Mouse (Mus musculus) hindbrain, embryonic 16.5 days (tissue): Measurements from ENCODE around the gene Samd4b. TPM values are rescaled to one million over a fixed set of nuclear protein-coding genes. Genes with fewer than 3 reads are reported as not detected.

Experiments
- ATAC-seq: fragments of 200-750 bp; cut with Nextera tagmentation; 2 replicates; pipeline ENCODE4 v1.8.0; 2017; ENCODE audit warnings: moderate TSS enrichment, moderate library complexity
- H3K27ac ChIP-seq: fragments of 300-500 bp; sonication (generic); 2 replicates; pipeline ENCODE4 v1.5.1; 2014; ENCODE audit warnings: low read depth, mild to moderate bottlenecking, control low read depth, low read length, moderate library complexity
- H3K27me3 ChIP-seq: fragments of 300-500 bp; sonication (generic); replicated peaks from 2 replicates; pipeline ENCODE4 v1.6.1; 2014; ENCODE audit warnings: low read length; ENCODE audit not compliant: control insufficient read depth, insufficient read depth
- H3K36me3 ChIP-seq: fragments of 300-500 bp; sonication (generic); 2 replicates; pipeline ENCODE4 v1.6.1; 2014; ENCODE audit warnings: mild to moderate bottlenecking, low read length, moderate library complexity, mixed read lengths; ENCODE audit not compliant: control insufficient read depth, insufficient read depth
- H3K4me1 ChIP-seq: fragments of 300-500 bp; sonication (generic); 2 replicates; pipeline ENCODE4 v1.6.1; 2014; ENCODE audit warnings: low read depth, low read length; ENCODE audit not compliant: control insufficient read depth, insufficient read depth
- H3K4me2 ChIP-seq: fragments of 300-500 bp; sonication (generic); 2 replicates; pipeline ENCODE4 v1.6.1; 2014; ENCODE audit warnings: mild to moderate bottlenecking, low read length, control low read depth, moderate library complexity
- H3K4me3 ChIP-seq: fragments of 300-500 bp; sonication (generic); 2 replicates; pipeline ENCODE4 v1.5.1; 2014; ENCODE audit warnings: mild to moderate bottlenecking, low read length, control low read depth, moderate library complexity
- H3K9ac ChIP-seq: fragments of 300-500 bp; sonication (generic); 2 replicates; pipeline ENCODE4 v1.6.1; 2014; ENCODE audit warnings: low read depth, mild to moderate bottlenecking, control low read depth, low read length, moderate library complexity
- H3K9me3 ChIP-seq: fragments of 300-500 bp; sonication (generic); 2 replicates; pipeline ENCODE4 v1.6.1; 2014; ENCODE audit warnings: mild to moderate bottlenecking, low read length, moderate library complexity; ENCODE audit not compliant: control insufficient read depth
- WGBS: fragments of 180-500 bp; shearing (Covaris S2); extraction: QIAGEN DNeasy Blood & Tissue Kit; methylation state at CpG from one replicate; pipeline ENCODE4 v1.1.7; 2014; 5-methylcytosine and 5-hydroxymethylcytosine counted together
- polyA plus RNA-seq: library from polyadenylated mRNA; unstranded; fragments of >200 nt; fragmentation: Nextera tagmentation; extraction: Ambion mirVana; gene quantifications from 2 replicates; pipeline ENCODE4 v1.2.1, GENCODE M21; 2015

Gene Samd4b
- polyA plus RNA-seq, 1 experiment from 2014 or later = 11.1 TPM

GRCm38 (mm10) chr7:28582841-28583240 lies 15.1 kb downstream of the Samd4b start:
- Histone ChIP-seq H3K27me3 (no peaks in the 10 kb centered on the region), H3K9ac (no peak overlapping the region), H3K9me3 (no peaks in the 10 kb centered on the region), H3K4me1 (peaks cover 30% of the 10 kb centered on the region), H3K4me2 (no peak overlapping the region), H3K4me3 (no peak overlapping the region), H3K27ac (no peak overlapping the region), H3K36me3 (no peaks in the 10 kb centered on the region)
- 78% methylated on average over 11 of the region's 11 CpGs for WGBS
- ATAC-seq = no peak

GRCm38 (mm10) chr7:28581721-28582120 lies 16.2 kb downstream of the Samd4b start:
- no peak overlapping the region for H3K9ac ChIP-seq
- H3K4me2 ChIP-seq = no peak overlapping the region
- no peak for ATAC-seq
- 91% methylated on average over 4 of the region's 4 CpGs for WGBS
- no peak overlapping the region for H3K27ac ChIP-seq
- no peaks in the 10 kb centered on the region for H3K9me3 ChIP-seq
- peaks cover 26% of the 10 kb centered on the region for H3K4me1 ChIP-seq
- no peaks in the 10 kb centered on the region for H3K27me3 ChIP-seq
- no peak overlapping the region for H3K4me3 ChIP-seq
- no peaks in the 10 kb centered on the region for H3K36me3 ChIP-seq

- Histone ChIP-seq H3K9me3 (no peaks in the 10 kb centered on the region), H3K9ac (no peak overlapping the region), H3K27me3 (no peaks in the 10 kb centered on the region), H3K27ac (no peak overlapping the region), H3K4me3 (no peak overlapping the region), H3K4me1 (peaks cover 20% of the 10 kb centered on the region), H3K36me3 (no peaks in the 10 kb centered on the region), H3K4me2 (no peak overlapping the region)
- ATAC-seq = no peak
- WGBS = 69% methylated on average over 5 of the region's 5 CpGs
Observed at GRCm38 (mm10) chr7:28579826-28580225, 18.1 kb downstream of the Samd4b start.

- WGBS = 82% methylated on average over 5 of the region's 5 CpGs
- no peak overlapping the region for H3K9ac ChIP-seq
- H3K36me3 ChIP-seq = no peaks in the 10 kb centered on the region
- no peak overlapping the region for H3K4me2 ChIP-seq
- H3K27ac ChIP-seq = no peak overlapping the region
- no peak for ATAC-seq
- no peaks in the 10 kb centered on the region for H3K9me3 ChIP-seq
- no peak overlapping the region for H3K4me3 ChIP-seq
- H3K4me1 ChIP-seq = peaks cover 12% of the 10 kb centered on the region
- no peaks in the 10 kb centered on the region for H3K27me3 ChIP-seq
Observed at GRCm38 (mm10) chr7:28578543-28579053, 19.3 kb downstream of the Samd4b start.

GRCm38 (mm10) chr7:28577826-28578542 lies 20.0 kb downstream of the Samd4b start:
- no peaks in the 10 kb centered on the region for H3K36me3 ChIP-seq
- peaks cover 10% of the 10 kb centered on the region for H3K4me1 ChIP-seq
- H3K27me3 ChIP-seq = no peaks in the 10 kb centered on the region
- H3K27ac ChIP-seq = no peak overlapping the region
- no peaks in the 10 kb centered on the region for H3K9me3 ChIP-seq
- H3K4me2 ChIP-seq = no peak overlapping the region
- ATAC-seq = no peak
- no peak overlapping the region for H3K4me3 ChIP-seq
- 84% methylated on average over 9 of the region's 9 CpGs for WGBS
- H3K9ac ChIP-seq = no peak overlapping the region

GRCm38 (mm10) chr7:28576271-28576914 lies 21.6 kb downstream of the Samd4b start:
- no peaks in the 10 kb centered on the region for H3K27me3 ChIP-seq
- no peak overlapping the region for H3K4me3 ChIP-seq
- peak; percentile 79 for ATAC-seq
- WGBS = 76% methylated on average over 5 of the region's 5 CpGs
- H3K4me2 ChIP-seq = no peak overlapping the region
- H3K27ac ChIP-seq = no peak overlapping the region
- no peaks in the 10 kb centered on the region for H3K9me3 ChIP-seq
- no peak overlapping the region for H3K9ac ChIP-seq
- peaks cover 8% of the 10 kb centered on the region for H3K4me1 ChIP-seq
- H3K36me3 ChIP-seq = no peaks in the 10 kb centered on the region

GRCm38 (mm10) chr7:28575597-28575996 lies 22.3 kb downstream of the Samd4b start:
- Histone ChIP-seq H3K36me3 (no peaks in the 10 kb centered on the region), H3K27ac (no peak overlapping the region), H3K4me2 (no peak overlapping the region), H3K4me3 (no peak overlapping the region), H3K4me1 (peaks cover 16% of the 10 kb centered on the region), H3K9me3 (no peaks in the 10 kb centered on the region), H3K27me3 (no peaks in the 10 kb centered on the region), H3K9ac (no peak overlapping the region)
- no peak for ATAC-seq
- 93% methylated on average over 11 of the region's 11 CpGs for WGBS

GRCm38 (mm10) chr7:28573236-28573635 lies 24.7 kb downstream of the Samd4b start:
- Histone ChIP-seq H3K27ac (no peak overlapping the region), H3K36me3 (no peaks in the 10 kb centered on the region), H3K4me2 (no peak overlapping the region), H3K4me1 (peaks cover 23% of the 10 kb centered on the region), H3K27me3 (no peaks in the 10 kb centered on the region), H3K4me3 (no peak overlapping the region), H3K9me3 (no peaks in the 10 kb centered on the region), H3K9ac (no peak overlapping the region)
- no peak for ATAC-seq
- WGBS = 94% methylated on average over 3 of the region's 3 CpGs

- Histone ChIP-seq H3K27me3 (no peaks in the 10 kb centered on the region), H3K4me2 (no peak overlapping the region), H3K9me3 (no peaks in the 10 kb centered on the region), H3K36me3 (no peaks in the 10 kb centered on the region; the same call in 1 of the 2 replicates), H3K4me1 (peaks cover 21% of the 10 kb centered on the region), H3K4me3 (no peak overlapping the region), H3K27ac (no peak overlapping the region), H3K9ac (no peak overlapping the region)
- WGBS = 89% methylated on average over 5 of the region's 5 CpGs
- ATAC-seq = no peak
Observed at GRCm38 (mm10) chr7:28572689-28573088, 25.3 kb downstream of the Samd4b start.
